Mouse (Mus musculus) cortical plate, adult 2 months (tissue): ENCODE data around the gene Mycbp2.

Source experiments
- CTCF ChIP-seq: fragments of 200-500 bp; IDR thresholded peaks from 2 replicates; pipeline ENCODE4 v1.5.1; 2011; ENCODE audit warnings: mild to moderate bottlenecking, control low read depth, low read length; ENCODE audit not compliant: insufficient read depth; ENCODE audit errors: extremely low read depth
- POLR2A ChIP-seq: fragments of 200-500 bp; IDR thresholded peaks from 2 replicates; pipeline ENCODE4 v1.6.1; 2011; ENCODE audit warnings: mild to moderate bottlenecking, low read length, control low read depth; ENCODE audit not compliant: insufficient read depth; ENCODE audit errors: extremely low read depth

DNA sequence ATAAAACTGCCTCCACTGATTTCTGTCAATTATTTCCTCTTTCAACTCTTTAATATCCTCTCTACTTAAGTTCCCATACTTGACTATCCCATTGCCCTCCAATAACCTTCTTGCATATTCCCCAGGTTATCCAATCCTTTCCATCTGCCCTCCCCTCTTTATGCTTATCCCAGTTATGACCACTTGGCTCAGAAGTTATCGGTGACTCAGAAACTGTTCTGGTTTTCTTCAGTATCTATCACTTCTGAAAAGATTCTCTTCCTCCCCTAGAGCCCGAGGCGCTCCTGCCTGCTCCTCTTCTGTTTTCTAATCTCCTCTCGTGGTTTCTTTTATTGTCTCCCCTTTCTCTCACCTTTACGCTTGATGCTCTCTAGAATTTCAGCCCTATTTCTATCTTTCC, 2.8 kb downstream of the Mycbp2 start:
- no peak for TF ChIP-seq CTCF
- no peak for TF ChIP-seq POLR2A
